Mouse (Mus musculus): ENCODE results near the gene Hck.

Gene Hck

DNA sequence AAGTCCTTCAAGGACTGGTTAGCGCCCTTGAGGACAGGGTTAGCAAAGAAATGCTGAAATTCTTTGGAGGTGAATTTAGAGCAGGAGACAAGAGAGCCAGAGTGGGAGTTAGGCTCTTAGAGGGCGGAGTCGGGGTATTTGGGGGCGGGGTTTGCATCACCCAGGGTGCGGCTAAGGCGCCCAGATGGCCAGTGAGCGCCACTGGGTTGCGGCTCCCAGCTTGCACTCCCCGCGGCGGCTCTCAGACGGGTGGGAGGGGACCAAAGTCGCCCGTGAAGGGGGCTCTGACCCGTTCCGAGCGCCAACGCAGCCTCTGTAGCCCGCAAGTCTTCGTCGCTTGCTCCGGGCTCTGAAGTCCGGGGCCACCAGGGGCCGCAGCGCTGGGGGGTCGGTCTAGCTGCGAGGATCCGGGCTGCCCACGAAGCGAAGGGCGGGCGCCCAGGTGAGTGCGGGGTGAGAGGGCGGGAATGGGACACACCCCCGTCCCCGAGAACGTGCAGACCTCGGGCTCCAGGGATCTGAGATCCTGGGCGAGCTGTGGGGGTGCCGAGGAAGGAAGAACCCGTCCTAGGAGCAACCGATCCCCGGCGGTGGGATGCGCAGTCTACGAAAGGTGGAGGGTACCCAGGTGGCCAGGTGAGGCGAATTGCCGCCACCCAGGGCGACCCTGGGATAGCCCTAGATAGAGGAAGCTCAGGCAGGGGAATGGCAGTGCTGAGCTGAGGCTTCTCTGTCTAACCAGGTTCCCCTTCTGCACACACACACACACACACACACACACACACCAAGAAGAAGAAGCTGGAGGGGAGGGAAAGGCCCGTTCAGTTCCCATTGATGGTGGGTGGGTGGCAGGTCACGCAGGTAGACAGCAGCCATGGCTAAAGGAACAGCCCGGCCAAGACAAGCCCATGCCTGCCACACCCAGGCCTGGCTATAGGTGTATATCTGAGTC, at the start of gene Hck:
Gene Hck, plus strand, starts transcription at position 156 of the 952 bp plus-strand sequence.
- peak; percentile 26 for DNase-seq (ENCODE audit: low read depth, low spot score)

DNA sequence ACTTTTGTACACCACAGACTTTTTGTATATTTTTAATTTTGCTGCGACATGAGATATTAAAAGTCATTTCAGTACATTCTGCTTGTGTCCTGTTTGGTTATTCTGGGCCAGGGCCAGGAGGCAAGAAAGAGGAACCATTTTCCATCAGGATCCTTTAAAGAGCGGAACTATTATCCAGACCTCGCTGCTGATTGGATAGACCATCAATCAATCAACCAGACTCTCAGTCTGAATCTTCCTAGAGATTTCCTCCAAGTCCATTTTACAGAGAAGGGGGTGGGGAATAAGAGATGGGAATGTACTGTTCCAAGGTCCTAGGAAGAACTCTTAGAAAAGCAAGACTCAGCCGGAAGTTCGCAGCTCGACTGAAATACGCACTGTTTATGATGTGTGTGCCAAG, 48.1 kb upstream of the Hck start:
- no peak for DNase-seq (ENCODE audit: low read depth, low spot score)

DNA sequence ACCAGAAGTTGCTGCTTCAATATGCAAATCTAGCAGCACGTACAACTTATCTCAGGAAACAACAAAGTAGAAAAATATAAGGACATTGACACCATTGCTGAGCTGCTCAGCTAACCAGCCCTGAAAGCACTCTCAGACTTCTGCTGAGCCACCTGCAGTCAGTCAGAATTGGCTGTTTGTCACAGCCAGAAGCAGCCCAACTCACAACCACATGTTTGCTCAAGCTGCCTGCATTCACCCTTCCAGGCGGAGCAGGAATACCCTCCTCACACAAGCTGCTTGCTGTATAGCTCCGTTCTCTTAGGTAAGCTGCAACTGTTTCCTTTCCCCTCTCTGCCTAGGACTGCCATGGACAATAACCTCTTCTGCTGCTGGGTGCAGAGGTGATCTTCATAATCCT, 44.9 kb upstream of the Hck start:
- DNase-seq (ENCODE audit: low read depth, low spot score), result no peak

DNA sequence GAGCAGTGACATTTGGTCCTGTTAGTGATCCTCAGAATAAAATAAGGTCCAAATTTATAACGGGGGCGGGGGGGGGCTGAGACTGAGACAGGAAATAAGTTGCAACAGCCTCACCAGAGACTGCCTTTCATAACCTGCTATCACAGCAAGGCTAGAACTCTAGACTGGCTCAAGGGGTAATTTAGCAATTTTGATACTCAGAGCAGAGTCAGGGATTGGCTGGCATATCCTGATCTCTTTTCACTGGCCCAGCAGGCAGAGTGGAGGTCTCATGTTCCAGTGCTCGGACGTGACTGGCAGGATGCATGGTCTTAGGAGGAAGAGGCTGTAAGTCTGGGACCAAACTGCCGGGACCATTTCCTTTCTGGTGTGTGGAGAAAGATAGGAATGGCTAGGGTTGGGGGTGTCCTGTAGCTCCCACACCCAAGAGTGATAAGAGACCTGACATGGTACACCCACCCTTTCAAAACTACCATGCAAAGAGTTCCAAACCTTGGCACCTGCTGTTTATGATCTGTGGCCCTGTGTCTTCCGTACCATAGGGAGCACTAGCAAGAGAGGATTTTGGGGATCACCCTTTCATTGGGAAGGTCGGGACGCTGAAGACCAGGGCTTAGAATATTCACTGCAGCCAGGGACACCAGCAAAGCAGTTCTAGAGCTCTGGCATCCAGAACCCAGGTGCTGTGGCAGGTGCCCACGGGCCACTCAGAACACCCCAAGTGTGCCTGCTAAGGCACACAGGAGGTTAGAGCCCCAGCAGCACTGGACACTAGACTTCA, 43.9 kb upstream of the Hck start:
- DNase-seq (ENCODE audit: low read depth, low spot score), result no peak

DNA sequence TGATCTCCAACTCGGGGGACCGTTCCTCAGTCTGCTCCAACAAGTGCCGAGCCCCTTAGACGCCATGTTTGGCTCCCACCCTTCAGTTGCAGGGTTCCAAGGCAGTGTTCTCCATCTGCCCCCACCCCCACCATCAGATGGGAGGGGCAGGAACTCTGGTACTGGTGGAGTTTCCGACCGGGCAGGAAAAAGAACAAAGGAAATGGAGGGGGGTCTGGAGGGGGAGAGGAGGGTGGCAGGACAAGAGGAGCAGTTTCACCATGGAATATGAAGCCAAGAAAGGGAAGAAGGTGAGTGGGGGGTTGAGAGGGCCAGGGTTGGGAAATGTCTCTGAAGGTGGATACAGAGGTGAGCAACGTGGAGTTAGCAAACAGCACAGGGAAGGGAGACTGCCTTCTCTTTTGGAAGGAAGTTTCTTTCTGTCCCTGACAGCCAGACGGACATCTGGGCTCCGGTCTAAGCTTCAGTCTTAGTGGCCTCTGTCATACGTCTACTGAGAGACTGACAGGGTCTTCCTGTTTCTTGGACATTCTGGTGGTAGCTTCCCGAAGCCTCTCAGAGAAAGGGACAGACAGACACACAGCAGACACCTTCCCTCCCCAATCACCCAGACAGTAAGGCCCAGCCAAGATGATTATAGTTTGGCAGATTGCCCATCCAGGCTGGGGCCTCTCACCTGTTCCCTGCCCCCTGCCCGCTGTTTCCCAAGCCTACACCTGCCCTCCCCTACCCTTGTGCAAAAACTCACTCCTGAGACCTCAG, 42.3 kb upstream of the Hck start, which contains the start of gene Ccm2l:
Gene Ccm2l, plus strand, starts transcription at position 209 of the 762 bp plus-strand sequence.
- no peak for DNase-seq (ENCODE audit: low read depth, low spot score)

DNA sequence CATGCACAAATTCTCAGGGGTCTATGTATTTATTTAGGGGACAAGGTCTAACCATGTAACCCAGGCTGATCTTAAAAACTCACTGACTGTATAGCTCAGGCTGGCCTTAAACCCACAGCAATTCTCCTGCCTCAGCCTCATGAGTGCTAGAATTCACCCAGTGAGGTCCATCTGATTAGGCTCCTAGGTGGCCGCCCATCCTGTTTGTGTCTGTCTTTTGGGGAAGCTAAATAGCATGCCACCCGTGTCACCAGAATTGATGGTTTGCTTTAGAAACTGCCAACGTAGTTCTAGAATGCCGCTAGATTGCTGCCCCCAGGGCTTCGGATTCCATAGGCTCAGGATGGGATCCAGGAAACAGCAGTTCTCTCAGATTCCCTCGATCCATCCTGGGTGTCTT, 41.3 kb upstream of the Hck start:
- no peak for DNase-seq (ENCODE audit: low read depth, low spot score)

DNA sequence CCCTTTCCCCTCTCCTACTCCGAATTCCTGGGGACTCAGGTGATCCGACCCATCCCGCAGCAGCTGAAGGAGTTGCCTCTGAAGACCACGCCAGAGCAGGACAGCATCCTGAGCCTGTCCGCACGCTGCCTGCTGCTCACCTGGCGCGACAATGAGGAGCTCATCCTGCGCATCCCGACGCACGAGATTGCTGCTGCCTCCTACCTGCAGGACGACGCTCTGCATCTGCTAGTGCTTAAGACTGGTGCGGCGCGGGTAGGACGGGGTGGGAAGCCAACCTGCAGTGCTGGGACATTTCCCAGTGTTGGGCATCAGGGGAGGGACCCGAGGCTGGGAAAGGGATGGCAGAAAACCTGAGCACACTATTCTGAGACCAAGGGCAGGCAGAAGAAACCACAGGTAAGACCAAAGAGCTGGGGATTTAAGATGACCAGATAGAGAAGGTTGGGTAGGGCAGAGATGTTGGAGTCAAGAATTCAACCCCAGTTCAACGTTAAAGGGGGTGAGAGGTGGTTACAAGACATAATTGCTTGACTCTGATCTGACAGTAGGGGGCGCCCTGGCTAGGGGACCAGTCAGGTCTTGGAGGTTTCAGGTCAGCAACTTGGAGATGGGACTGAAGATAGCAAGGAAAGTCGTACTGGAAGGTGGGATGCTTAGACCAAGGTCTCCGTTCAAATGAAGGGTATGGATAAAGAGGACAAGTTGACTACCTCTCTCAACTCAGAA, 37.3 kb upstream of the Hck start:
- DNase-seq (ENCODE audit: low read depth, low spot score), result peak; percentile 33

DNA sequence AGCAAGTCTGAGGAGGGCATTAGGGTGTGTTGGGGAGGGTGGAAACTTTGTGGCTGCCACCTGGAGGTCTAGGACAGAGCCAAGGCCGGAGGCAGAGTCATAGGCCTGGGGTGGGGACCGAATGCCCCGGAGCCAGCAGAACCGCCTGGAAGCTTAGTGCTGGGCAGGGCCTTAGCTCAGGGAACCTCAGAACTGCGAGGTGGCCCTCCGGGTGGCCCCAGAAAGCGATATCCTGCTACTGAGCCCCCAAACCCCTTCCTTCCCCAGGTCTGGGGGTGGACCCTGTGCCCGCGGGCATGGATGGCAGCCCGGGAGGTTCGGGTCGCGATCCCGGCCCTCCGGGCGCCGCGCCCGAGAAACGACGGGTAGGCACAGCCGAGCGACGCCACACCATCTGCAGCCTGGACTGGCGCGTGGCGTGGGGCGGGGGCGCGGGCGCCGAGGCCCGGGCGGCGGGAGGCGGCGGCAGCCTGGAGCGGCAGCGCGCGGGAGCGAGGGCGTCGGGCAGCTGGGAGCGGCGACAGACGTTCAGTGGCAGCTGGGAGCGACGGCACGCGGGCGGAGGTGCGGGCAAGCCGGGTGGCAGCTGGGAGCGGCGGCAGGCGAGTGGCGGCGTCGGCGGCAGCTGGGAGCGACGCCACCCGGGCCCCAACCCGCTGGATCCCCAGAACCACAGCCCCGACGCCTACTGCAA, 36.6 kb upstream of the Hck start:
- DNase-seq (ENCODE audit: low read depth, low spot score), result no peak

DNA sequence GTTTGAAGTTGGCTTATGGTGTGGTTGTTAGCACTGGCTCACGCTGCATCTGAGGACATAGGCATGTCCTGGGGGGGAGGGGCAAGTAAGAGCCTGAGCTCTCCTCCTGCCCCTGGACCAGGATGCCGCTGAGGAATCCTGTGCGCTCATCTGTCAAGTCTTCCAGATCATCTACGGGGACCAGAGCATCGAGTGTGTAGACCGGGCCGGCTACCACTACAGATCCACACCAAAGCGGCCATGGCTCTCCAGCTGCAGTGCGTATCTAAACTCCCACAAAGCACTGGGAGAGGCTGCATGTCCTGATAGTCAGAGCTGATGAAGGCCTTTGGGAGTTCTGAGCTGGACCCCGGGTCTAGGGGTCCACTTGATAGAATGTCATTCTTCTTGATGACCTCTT, 33.6 kb upstream of the Hck start:
- DNase-seq (ENCODE audit: low read depth, low spot score), result no peak

DNA sequence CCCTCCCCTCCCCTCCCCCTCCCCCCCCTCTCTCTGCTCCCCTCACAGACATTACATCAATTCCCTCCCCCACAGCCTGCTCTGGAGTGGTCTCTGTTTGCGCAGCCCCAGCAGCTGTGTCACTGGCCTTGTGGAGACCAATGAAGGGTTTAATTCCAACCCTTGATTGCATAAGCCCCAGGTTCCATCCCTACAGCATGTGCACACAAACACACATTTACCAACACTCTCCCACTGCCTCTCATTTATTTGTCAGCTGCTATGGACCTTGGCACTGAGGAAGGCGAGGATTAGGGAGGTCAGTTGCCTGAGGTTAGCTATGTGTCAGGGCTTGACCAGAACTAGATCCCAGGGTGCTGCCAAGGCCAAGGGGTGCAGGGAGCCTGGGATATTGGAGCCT, 32.3 kb upstream of the Hck start:
- DNase-seq (ENCODE audit: low read depth, low spot score), result no peak

DNA sequence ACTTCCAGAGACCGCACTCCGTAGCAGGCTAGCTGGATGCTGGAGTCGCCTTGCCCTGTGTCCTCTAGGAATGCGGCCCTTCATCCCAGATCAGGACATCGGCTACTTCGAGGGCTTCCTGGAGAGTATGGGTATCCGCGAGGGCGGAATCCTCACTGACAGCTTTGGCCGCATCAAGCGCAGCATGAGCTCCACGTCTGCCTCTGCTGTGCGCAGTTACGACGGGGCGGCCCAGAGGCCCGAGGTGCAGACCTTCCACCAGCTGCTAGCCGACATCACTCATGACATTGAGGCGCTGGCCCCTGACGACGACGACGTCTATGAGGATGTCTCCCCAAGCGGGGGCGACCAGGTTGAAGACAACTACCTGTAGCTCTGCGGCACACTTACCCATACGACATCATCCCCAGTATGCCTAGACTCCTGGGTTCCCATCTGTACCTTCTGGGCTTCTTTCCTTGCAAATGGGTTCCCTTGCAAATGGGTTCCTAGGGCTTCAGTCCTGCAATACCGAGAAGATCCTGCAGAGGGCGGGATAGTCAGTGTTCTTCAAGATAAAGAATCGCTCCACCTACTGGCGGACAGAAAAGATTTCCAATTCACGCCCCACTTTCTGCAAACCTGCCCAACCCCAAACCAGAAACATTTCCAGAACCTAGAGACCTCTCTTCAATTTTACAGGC, 27.3 kb upstream of the Hck start:
- DNase-seq (ENCODE audit: low read depth, low spot score), result peak; percentile 92

DNA sequence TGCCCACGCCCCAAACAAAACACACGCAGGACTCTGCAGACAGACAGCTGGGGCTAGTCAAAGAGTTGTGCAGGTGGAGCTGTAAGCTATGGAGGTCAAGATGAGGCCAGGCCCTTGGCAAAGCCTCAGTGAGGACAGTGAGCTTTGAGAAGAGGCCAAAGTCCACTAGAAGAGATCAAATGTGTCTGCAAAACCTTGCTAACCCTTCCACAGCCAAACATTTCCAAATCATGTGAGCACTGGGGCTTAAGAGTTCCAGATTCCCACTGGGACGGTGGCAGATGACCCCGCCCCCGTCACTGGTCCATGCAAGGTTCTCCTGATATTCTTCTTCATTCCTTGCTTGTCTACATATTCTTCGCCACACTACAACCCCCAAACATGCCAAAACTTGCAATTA, 26.4 kb upstream of the Hck start:
- DNase-seq (ENCODE audit: low read depth, low spot score), result no peak

DNA sequence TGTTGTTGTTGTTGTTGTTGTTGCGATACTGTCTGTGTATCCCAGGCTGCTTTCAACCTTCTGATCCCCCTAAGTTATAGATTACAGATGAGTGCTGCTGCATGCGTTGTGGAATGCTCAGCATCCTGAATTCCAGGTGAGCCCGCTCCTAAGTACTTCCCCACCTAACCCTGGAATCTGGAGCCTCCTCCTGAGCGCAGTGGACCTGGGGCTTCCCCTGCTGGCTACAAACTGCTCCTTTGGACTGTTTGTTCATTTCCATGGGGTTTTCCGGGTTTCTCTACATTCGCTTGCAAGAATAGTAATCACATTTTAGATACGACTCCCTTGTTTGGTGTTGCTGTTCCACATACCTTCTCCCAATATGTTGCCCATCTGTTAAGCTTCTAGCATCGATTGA, 25.0 kb upstream of the Hck start:
- DNase-seq (ENCODE audit: low read depth, low spot score), result no peak

DNA sequence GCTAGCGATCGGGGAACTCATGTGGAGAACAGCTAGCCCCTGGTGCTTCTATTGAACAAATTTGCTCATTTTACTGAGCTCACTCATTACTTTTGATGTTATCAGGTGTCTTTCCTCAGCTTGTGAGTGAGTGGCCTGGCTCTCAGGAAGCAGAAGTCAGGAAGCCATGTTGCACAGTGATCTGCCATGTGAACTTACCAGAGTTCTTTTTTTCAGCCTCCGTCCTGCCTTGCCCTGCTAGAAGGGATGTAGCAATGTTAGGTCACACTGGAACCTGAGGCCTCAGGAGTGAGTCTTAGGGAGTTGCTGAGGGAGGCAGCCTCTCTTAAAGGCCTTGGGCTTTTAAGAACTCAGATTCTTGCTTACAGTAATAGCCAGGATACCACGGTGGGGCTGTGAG, 24.4 kb upstream of the Hck start:
- no peak for DNase-seq (ENCODE audit: low read depth, low spot score)

DNA sequence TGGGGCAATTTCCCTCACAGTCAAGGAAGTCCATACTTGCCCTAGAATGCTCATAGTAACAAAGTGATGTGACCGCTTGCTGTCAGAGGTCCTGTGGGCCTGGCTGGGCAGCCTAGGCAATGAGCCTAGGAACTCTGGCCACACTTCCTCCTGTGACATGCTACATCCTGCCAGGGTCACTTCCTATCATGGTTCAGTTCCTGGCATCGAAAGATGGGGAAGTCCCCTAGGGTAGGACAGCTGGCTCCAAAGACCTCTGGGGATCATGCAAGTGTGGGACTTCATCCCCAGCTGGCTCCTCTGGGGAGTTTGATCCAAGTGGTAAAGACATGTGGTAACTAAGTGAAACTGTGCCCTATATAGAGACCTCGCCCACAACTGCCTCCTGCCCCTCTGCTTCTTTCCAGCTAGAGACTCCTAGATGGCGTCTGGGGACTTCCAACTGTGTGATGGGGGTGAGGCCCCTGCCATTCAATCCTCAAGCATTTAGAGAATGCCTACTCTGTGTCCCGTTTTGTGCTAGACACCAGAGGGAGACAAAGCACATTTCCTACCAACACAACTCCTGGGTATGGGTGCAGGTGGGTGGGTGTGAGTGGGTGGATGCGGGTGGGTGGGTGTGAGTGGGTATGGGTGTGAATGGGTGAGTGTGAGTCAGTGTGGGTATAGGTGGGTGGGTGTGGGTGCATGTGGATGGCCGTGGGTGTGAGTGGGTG, 23.8 kb upstream of the Hck start:
- DNase-seq (ENCODE audit: low read depth, low spot score), result no peak

DNA sequence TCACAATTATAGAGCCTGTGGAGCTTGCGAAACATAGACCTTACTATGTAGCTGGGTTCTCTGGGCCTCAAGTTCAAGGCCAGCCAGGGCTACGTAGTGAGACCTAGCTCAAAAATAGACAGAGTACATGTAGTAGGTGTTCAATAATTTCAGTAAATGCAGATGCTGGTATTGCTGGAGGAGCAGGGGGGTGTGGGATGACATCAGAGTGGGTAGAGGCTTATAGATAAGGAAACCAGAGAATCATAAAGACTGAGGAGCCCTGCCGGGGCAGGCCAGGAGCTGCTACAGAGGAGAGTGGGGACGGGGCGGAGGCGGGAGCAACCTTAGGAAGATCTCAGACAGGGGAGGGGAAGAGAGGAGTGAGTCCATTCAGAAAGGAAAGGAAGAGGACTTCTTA, 22.7 kb upstream of the Hck start:
- no peak for DNase-seq (ENCODE audit: low read depth, low spot score)

DNA sequence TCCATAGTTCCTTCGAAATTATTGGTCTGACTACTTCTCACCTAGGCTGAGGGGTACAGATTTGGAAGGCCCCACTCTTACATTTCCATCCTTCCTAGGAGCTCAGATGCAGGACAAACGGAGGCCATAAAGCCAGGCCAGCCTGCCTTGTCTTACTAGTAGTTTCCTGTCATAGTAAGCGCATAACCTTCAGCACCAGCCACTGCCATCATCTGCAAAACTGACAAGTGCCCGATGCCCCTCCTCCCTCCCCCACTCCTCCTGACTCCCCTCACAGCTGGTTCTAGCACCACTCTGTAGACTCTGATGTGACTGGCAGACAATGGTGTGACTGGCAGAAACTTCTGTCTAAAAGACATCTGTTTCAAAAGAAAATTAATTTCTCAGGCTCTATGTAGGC, 22.1 kb upstream of the Hck start:
- no peak for DNase-seq (ENCODE audit: low read depth, low spot score)

DNA sequence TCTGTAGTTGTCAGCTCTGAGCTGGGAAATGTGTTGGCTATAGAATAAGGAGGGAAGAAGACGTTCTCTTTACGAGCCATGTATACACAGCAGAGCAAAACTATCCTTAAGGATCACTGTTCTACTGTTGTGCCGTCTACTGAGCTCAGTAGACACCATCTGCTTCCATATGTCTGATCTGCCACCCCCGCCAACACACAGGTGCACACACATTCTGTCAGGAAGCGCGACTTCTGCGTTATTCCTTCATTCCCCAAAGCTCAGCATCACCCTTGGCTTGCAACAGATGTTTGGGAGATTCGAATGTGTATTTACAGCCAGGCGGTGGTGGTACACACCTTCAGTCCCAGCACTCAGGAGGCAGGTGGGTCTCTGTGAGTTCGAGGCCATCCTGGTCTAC, 21.2 kb upstream of the Hck start:
- no peak for DNase-seq (ENCODE audit: low read depth, low spot score)

DNA sequence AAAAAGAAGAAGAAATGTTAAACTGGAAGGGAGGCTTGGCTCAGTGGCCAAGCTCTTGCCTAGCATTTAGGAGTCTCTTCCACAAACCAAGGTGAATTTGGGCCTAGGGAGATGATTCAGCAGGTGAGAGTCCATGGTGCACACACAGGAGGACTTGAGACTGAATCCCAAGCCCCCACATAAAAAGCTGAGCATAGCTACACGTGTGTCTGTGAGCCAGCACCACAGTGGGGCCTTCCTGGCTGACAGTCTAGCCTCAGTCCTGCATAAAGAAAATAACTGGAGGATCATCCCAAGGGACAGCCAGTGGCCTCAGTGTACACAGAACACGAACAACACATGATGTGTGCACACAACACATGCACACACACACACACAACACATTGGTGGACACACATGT, 19.0 kb upstream of the Hck start:
- DNase-seq (ENCODE audit: low read depth, low spot score), result no peak
